Mouse (Mus musculus) embryonic fibroblast, embryonic 13.5 days (primary cell): ENCODE measurements around the gene Mrpl42.

Experiments
- CTCF ChIP-seq: IDR thresholded peaks from 2 replicates; pipeline ENCODE4 v1.5.1; 2011; ENCODE audit warnings: mild to moderate bottlenecking, control low read depth, low read length, moderate library complexity, borderline replicate concordance; ENCODE audit not compliant: insufficient read depth
- POLR2A ChIP-seq: IDR thresholded peaks from 2 replicates; pipeline ENCODE4 v1.6.1; 2011; ENCODE audit warnings: low read depth, mild to moderate bottlenecking, control low read depth, low read length, moderate library complexity

GRCm38 (mm10) chr10:95501463-95502081, at the start of gene Mrpl42:
- TF ChIP-seq CTCF, result no peak
- TF ChIP-seq POLR2A, result peak; percentile 91
